Mouse (Mus musculus): ENCODE measurements around the gene Otop1. TPM values are rescaled to one million over a fixed set of nuclear protein-coding genes. Genes with fewer than 3 reads are reported as not detected.
A peak's percentile ranks its signal among the peaks of the same experiment; 100 is the strongest.

The Otop1 gene
- total RNA-seq, 1 experiment, result 1.5 TPM

GRCm38 (mm10) chr5:38301761-38302411 lies 26.1 kb downstream of the Otop1 start:
- in situ Hi-C loops (cut with MboI; ENCODE audit: low sequenced_read_pairs in 2 of 2, unreplicated experiment in 2 of 2), result loop anchor here (10.0 to 25.0 kb wide), 3 partner anchors 213 to 460 kb away; no protein-coding TSS in a partner anchor
- Histone ChIP-seq H3K27ac (ENCODE audit: insufficient read depth, low read depth, low read length, poor library complexity, severe bottlenecking) (no peak overlapping the region), H3K9me3 (ENCODE audit: control insufficient read depth, insufficient read depth, low read depth, low read length) (no peaks in the 10 kb centered on the region), H3K36me3 (ENCODE audit: control insufficient read depth, insufficient read depth, low read length, poor library complexity, severe bottlenecking) (no peaks in the 10 kb centered on the region), H3K4me3 (ENCODE audit: insufficient read depth in 1 of 2, low read depth in 1 of 2, low read length in 2 of 2, poor library complexity in 1 of 2, severe bottlenecking in 1 of 2) (no peak overlapping the region), H3K4me1 (ENCODE audit: control insufficient read depth in 2 of 2, insufficient read depth in 2 of 2, low read length in 2 of 2, poor library complexity in 1 of 2) (peaks cover 2% of the 10 kb centered on the region in 2 experiments; a peak in 1 of 4 replicates), H3K9ac (ENCODE audit: insufficient read depth, low read depth, low read length, poor library complexity, severe bottlenecking) (no peak overlapping the region)
- TF ChIP-seq CHD2 (IDR thresholded peaks at IDR 0.05; ENCODE audit: low read depth, low read length) (no peak), ZC3H11A (IDR thresholded peaks at IDR 0.05; ENCODE audit: borderline replicate concordance, low read depth, low read length) (no peak), ZNF384 (IDR thresholded peaks at IDR 0.05; ENCODE audit: low read depth, low read length) (no peak), MAFK (IDR thresholded peaks at IDR 0.05; ENCODE audit: insufficient read depth, low read depth, low read length) (no peak), HCFC1 (IDR thresholded peaks at IDR 0.05; ENCODE audit: borderline replicate concordance, insufficient read depth, low read length) (no peak)
- no peak for DNase-seq (ENCODE audit: low read depth, low spot score)

- Histone ChIP-seq H3K4me1 (ENCODE audit: control insufficient read depth in 2 of 2, insufficient read depth in 2 of 2, low read length in 2 of 2, poor library complexity in 1 of 2) (peaks cover 2% of the 10 kb centered on the region in 2 experiments; a peak in 1 of 4 replicates), H3K36me3 (ENCODE audit: control insufficient read depth, insufficient read depth, low read length, poor library complexity, severe bottlenecking) (no peaks in the 10 kb centered on the region), H3K9me3 (ENCODE audit: control insufficient read depth, insufficient read depth, low read depth, low read length) (no peaks in the 10 kb centered on the region), H3K27ac (ENCODE audit: insufficient read depth, low read depth, low read length, poor library complexity, severe bottlenecking) (no peak overlapping the region), H3K4me3 (ENCODE audit: insufficient read depth in 1 of 2, low read depth in 1 of 2, low read length in 2 of 2, poor library complexity in 1 of 2, severe bottlenecking in 1 of 2) (no peak overlapping the region), H3K9ac (ENCODE audit: insufficient read depth, low read depth, low read length, poor library complexity, severe bottlenecking) (no peak overlapping the region)
- in situ Hi-C loops (cut with MboI; ENCODE audit: low sequenced_read_pairs in 2 of 2, unreplicated experiment in 2 of 2), result loop anchor here (10.0 to 25.0 kb wide), 3 partner anchors 212 to 460 kb away; no protein-coding TSS in a partner anchor
- DNase-seq (ENCODE audit: low read depth, low spot score), result no peak
- TF ChIP-seq CHD2 (IDR thresholded peaks at IDR 0.05; ENCODE audit: low read depth, low read length), result no peak
- TF ChIP-seq MAFK (IDR thresholded peaks at IDR 0.05; ENCODE audit: insufficient read depth, low read depth, low read length), result no peak
- TF ChIP-seq HCFC1 (IDR thresholded peaks at IDR 0.05; ENCODE audit: borderline replicate concordance, insufficient read depth, low read length), result no peak
- TF ChIP-seq ZC3H11A (IDR thresholded peaks at IDR 0.05; ENCODE audit: borderline replicate concordance, low read depth, low read length), result no peak
- TF ChIP-seq ZNF384 (IDR thresholded peaks at IDR 0.05; ENCODE audit: low read depth, low read length), result no peak
These were observed 26.9 kb downstream of the Otop1 start for GRCm38 (mm10) chr5:38302651-38303050.

GRCm38 (mm10) chr5:38305241-38305640 lies 29.5 kb downstream of the Otop1 start:
- H3K36me3 ChIP-seq (ENCODE audit: control insufficient read depth, insufficient read depth, low read length, poor library complexity, severe bottlenecking), result no peaks in the 10 kb centered on the region
- H3K9ac ChIP-seq (ENCODE audit: insufficient read depth, low read depth, low read length, poor library complexity, severe bottlenecking), result no peak overlapping the region
- H3K27ac ChIP-seq (ENCODE audit: insufficient read depth, low read depth, low read length, poor library complexity, severe bottlenecking), result no peak overlapping the region
- in situ Hi-C loops (cut with MboI; ENCODE audit: low sequenced_read_pairs in 2 of 2, unreplicated experiment in 2 of 2), result loop anchor here (10.0 to 25.0 kb wide), 3 partner anchors 210 to 457 kb away; no protein-coding TSS in a partner anchor
- peaks cover 2% of the 10 kb centered on the region in 2 experiments; a peak in 1 of 4 replicates for H3K4me1 ChIP-seq (ENCODE audit: control insufficient read depth in 2 of 2, insufficient read depth in 2 of 2, low read length in 2 of 2, poor library complexity in 1 of 2)
- H3K4me3 ChIP-seq (ENCODE audit: insufficient read depth in 1 of 2, low read depth in 1 of 2, low read length in 2 of 2, poor library complexity in 1 of 2, severe bottlenecking in 1 of 2), result no peak overlapping the region
- H3K9me3 ChIP-seq (ENCODE audit: control insufficient read depth, insufficient read depth, low read depth, low read length), result no peaks in the 10 kb centered on the region
- TF ChIP-seq CHD2 (IDR thresholded peaks at IDR 0.05; ENCODE audit: low read depth, low read length) (no peak), ZNF384 (IDR thresholded peaks at IDR 0.05; ENCODE audit: low read depth, low read length) (no peak), MAFK (IDR thresholded peaks at IDR 0.05; ENCODE audit: insufficient read depth, low read depth, low read length) (no peak), HCFC1 (IDR thresholded peaks at IDR 0.05; ENCODE audit: borderline replicate concordance, insufficient read depth, low read length) (no peak), ZC3H11A (IDR thresholded peaks at IDR 0.05; ENCODE audit: borderline replicate concordance, low read depth, low read length) (no peak)
- no peak for DNase-seq (ENCODE audit: low read depth, low spot score)

- H3K9ac ChIP-seq (ENCODE audit: insufficient read depth, low read depth, low read length, poor library complexity, severe bottlenecking), result peak overlapping the region; percentile 46
- peak overlapping the region; percentile 48 to 72 for H3K4me3 ChIP-seq (ENCODE audit: insufficient read depth in 1 of 2, low read depth in 1 of 2, low read length in 2 of 2, poor library complexity in 1 of 2, severe bottlenecking in 1 of 2)
- H3K27ac ChIP-seq (ENCODE audit: insufficient read depth, low read depth, low read length, poor library complexity, severe bottlenecking), result no peak overlapping the region
- no peaks in the 10 kb centered on the region for H3K9me3 ChIP-seq (ENCODE audit: control insufficient read depth, insufficient read depth, low read depth, low read length)
- H3K4me1 ChIP-seq (ENCODE audit: control insufficient read depth in 2 of 2, insufficient read depth in 2 of 2, low read length in 2 of 2, poor library complexity in 1 of 2), result peaks cover 0 to 2% of the 10 kb centered on the region in 2 experiments; a peak in 1 of 4 replicates
- DNase-seq (ENCODE audit: low read depth, low spot score), result peak; percentile 84
- H3K36me3 ChIP-seq (ENCODE audit: control insufficient read depth, insufficient read depth, low read length, poor library complexity, severe bottlenecking), result no peaks in the 10 kb centered on the region
- TF ChIP-seq MAFK (IDR thresholded peaks at IDR 0.05; ENCODE audit: insufficient read depth, low read depth, low read length) (no peak), ZC3H11A (IDR thresholded peaks at IDR 0.05; ENCODE audit: borderline replicate concordance, low read depth, low read length) (peak; percentile 90)
- in situ Hi-C loops (cut with MboI; ENCODE audit: low sequenced_read_pairs in 2 of 2, unreplicated experiment in 2 of 2), result loop anchor here (10.0 to 25.0 kb wide), 3 partner anchors 207 to 455 kb away; no protein-coding TSS in a partner anchor
These were observed 31.7 kb downstream of the Otop1 start for GRCm38 (mm10) chr5:38307255-38308101.
